Mouse (Mus musculus) kidney, postnatal 4 days (tissue): ENCODE measurements around the gene Magi2.

Source experiments
- DNase-seq, 2 experiments: peaks; one replicate each; pipeline ENCODE4 v3.0.0; 2021; ENCODE audit warnings: mixed read lengths in 2 of 2

Magi2 gene

GRCm38 (mm10) chr5:20620596-20621511 is 1394.0 kb downstream of the Magi2 start:
- DNase-seq: peak in 1 of 2 experiments; percentile 4

DNA sequence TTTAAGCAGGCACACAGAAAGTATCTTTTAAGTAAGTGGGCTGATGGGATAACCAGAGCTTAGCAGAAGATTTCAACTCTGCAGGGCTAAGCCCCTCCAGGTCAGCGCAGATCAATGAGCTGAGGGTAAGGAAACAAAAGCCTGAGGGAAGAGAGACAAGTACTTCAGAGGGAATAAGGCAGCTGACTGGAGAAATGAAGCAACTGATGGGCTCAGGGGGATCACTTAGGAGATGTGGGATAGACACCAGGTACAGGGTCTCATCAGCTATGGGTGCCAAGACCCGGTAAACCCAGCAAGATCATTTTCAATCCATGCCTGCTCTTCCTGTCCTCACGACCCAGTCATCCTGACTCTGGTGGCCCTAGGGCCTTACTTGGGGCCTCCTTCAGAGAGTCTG is 1395.6 kb downstream of the Magi2 start:
- no peak for DNase-seq

GRCm38 (mm10) chr5:20622837-20623573 is 1396.2 kb downstream of the Magi2 start:
- DNase-seq: no peak

DNA sequence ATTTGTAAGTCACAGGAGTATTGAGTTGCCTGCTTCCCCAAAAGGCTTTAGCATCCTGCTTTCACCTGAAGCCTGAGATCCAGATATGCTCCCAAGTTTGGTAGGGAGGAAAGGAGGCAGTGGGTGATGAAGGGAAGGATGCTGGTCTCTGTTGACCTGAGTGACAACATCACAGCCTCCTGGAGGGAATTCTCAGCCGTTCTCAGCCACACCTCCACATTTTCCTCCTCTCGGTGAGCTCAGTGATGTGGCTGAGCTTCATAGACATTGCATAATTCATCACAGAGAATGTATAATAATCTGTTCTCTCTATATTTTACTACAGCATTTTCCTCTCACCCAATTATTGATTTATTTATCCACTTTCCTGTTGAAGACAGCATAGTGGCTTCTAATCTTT is 1398.3 kb downstream of the Magi2 start:
- DNase-seq: no peak

GRCm38 (mm10) chr5:20628954-20629601 is 1402.2 kb downstream of the Magi2 start:
- DNase-seq: no peak

DNA sequence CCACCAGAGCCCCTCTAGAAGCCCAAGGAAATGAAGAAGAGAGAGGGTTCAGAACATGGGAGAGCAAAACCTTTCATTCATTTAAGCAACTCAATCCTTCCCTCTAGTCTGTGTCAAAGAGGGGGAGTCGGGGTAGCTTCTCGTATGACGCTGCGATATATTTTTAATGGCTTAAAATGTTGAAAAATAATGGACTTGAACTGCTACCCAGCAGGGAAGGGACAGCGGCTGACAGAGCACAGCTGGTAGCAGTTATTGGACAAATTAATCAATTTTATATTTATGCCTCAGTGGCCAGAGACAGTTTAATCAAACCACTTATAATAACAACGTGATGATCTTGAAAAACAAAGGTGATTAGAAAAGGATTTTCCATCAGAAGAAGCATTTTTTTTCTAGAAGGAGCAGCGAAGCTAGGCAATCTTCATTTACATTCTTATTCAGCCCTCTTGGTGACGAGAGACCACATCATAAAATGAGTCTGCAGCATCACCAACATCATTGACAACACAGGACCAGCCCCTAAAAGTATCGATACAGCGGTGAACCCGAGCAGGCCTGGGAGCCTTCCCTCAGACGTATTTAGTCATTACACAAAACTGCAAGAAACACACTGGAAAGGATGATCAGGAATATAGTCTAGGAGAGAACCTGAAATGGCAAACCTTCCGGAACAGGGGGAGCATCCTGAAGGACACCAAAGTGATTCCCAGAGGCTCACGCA is 1407.4 kb downstream of the Magi2 start:
- DNase-seq: peak in 1 of 2 experiments; percentile 7

DNA sequence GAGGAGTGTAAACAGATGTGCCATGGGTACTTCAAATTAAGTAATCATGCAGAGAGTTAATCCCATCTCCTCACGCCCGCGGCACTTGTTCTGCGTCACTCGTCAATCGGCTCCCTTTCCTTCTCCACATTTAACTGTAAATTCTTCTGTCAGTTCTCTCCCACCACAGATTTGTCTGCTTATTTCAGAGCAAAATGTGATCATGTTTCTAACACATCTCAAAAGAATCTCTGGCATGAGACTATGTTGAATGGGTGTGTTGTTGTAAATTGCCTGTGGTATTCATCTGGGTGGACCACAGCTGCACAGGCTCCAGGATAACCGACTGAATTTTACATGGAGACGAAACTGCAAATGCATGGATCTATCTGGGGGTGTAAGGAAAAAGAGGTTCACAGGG is 1408.0 kb downstream of the Magi2 start:
- DNase-seq: no peak

- peak; percentile 26 to 53 for DNase-seq
Observed at GRCm38 (mm10) chr5:20637300-20637989, 1410.6 kb downstream of the Magi2 start.

DNA sequence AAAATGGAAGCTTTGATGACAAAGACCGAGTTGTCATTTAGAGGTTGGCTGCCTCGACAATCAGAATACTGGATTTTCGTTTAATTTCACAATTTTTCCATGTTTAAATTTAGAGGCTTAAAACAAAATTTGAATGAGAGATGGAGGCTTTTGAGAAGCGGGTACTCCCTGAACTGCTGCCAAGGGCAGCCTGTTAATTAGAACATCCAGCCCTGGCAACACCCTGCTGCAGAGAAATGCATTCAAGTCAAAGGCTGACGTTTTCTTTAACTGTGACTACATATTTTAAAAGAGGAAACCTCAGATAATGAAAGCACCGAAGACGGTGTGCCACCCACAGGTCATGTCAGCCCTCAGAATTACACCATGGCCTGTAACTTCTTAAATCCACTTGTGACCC is 1415.4 kb downstream of the Magi2 start:
- DNase-seq: no peak

DNA sequence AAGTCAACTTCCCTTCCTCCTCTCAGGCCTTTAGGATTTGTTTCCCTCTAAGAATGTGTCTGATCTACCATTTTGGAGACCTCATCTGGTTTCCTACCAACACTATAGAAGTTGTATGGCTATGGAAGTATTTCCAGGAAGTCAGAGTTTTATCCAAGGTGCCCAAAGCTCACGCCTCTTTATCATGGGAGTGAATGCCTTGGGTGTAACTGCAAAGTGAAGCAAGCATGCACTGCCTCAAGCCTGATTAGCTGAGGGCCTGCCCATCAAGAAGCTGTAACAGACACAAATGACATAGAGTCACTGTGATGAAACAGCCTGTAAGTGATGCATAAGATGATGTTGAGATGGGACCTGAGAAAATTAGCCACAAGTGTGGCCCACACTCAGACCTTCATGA is 1416.9 kb downstream of the Magi2 start:
- DNase-seq: no peak

DNA sequence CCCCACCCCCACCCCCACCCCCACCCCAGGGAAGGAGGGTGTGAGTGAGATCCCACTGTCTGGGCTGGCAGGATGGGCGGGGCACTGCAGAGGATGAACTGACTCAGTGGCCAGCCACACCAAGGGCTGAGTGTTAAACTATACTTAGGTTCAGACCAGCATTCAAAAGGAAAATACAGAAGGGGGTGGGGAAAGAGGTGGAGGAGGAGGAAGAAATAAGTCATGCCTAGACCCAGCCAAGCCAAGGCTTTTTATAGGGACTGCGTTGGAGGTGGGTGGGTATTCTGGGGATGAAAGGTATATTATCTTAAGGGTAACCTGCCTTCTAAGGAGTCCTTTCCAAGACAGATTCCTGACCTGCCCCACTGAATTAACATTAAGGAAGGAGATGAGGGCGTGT is 1420.1 kb downstream of the Magi2 start:
- no peak for DNase-seq

- no peak for DNase-seq
Observed at GRCm38 (mm10) chr5:20653425-20654185, 1426.8 kb downstream of the Magi2 start.

GRCm38 (mm10) chr5:20654766-20655472 is 1428.1 kb downstream of the Magi2 start:
- no peak for DNase-seq

DNA sequence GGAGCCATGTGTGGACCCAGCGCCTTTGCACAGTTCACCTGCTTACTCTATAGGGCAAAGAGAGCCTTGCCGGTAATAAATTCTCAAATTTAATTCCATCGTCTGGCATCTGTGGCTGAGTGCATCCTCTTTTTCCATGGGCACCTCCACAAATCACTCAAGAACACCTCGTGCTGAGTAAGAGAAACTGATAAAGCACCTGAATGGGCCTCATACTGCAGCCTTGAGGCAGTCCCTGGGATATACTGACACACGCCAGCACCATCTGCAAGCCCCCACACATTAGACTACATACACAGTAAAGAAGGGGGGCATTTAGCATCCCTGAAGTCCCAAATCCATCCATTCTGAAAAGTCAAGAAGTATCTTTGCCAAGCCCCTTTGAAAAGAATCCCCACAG is 1430.2 kb downstream of the Magi2 start:
- DNase-seq: no peak

- DNase-seq: no peak
Observed at GRCm38 (mm10) chr5:20667601-20668000, 1440.8 kb downstream of the Magi2 start.

DNA sequence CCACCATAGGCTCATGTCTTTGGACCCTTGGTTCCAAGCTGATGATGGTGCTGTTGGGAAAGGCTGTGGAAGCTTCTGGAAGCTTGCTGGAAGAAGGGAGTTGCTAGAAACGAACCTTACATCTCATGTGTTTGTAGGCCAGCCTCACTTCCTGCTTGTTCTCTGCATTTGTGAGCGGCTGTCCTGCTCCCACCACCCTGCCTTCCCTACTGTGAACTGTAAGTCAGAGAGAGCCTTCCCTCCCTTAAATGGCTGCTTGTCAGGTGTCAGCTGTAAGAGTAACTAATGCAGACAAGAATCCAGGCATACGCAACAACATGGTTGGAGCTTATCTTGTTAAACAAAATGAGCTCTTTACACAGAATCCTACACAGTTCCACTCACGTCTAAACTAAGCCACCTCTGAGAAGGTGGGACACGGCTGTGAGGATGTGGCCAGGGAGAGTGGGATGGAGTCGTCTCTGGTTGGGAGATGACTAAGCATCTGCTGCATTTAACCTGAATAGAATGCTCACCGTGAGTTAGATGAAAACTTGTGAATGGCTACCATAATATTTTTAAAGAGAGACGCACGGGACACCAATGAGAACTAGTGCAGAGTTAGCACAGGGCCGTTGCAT is 1442.0 kb downstream of the Magi2 start:
- DNase-seq: no peak

GRCm38 (mm10) chr5:20669456-20669855 is 1442.6 kb downstream of the Magi2 start:
- no peak for DNase-seq

DNA sequence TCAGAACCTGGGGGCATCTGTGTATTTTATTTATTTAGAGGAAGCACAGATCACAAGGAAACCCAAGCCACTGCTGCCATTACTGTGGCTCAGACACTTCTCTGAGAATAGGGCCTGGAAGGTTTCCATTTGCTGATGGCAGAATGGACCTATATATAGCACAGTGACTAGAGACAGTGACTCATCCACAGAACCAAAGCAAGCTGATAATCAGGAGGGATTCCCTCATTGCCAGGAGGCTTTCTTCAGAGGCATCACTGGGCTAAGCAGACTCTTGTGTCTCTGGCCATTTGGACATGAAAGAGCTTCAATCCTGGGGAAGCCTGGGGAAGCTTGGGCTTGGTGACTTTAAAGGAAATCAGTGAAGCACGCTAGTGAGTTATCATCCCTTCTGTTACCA is 1445.0 kb downstream of the Magi2 start:
- DNase-seq: no peak

DNA sequence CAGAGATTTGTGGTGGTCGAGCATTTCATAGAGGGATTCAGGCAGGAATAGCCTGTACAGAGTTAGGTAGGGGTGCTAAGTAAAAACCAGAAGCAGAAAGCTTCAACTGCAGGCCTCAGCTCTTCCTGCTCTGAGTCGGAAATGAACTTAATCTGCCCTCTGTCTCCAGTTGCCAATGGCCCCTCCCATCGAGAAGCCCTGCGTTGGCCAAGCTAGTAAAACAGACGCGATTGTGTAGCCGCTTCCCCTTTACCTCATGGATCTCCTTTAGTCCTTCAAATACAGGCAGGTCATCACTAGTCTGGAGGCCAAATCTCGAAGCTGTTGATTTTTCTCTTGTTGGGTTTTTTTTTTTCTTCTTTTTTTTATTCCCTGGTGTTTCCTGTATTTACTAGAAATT is 1447.7 kb downstream of the Magi2 start:
- DNase-seq: no peak

DNA sequence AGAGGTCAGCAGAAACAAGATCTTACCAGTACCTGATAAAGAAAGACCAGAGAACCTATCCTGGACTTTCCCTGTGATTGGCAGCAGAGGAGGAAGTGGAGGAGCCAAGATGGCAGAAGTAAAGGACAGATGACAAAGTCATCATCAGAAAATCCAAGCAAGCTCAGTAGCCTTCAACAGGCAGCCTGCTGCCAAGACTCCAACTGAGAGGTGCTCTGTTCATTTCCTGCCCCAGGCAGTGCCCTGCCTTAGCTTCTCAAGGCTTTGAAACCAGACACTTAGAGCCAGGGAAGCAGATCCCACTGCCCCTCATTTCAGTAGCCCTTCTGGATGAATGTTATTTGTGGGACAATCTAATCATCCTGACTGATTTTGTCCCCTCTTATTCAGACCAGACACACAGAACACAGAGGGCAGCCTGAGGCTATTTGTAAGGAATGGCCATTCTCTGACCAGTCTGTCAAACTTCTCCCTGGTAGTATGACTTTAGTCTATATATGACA is 1448.4 kb downstream of the Magi2 start:
- DNase-seq: no peak
